ENCODE assay signal across 15 mouse cellular contexts in genomic region chr9:94410042-94410441, GRCm38 (mm10).
DNase-seq lines count a peak whose midpoint lies in the region; ATAC-seq and TF ChIP-seq lines count a peak whose summit lies in the region.
"Had no signal": no experiment of that assay in that cellular context is flagged by ENCODE, and none has a peak within 500 bp of the region (broad histone marks: within the 10 kb centered on the region; RNA-seq: fewer than 3 reads in every experiment).

No protein-coding gene starts in this region.

- H3K36me3 ChIP-seq in forebrain, embryonic 12.5 days (replicated peaks): no peaks in the 10 kb centered on the region
- no peaks in the 10 kb centered on the region for H3K36me3 ChIP-seq in hindbrain, postnatal 0 days (ENCODE audit: insufficient read depth, low read length)
- no peaks in the 10 kb centered on the region for H3K36me3 ChIP-seq in intestine, postnatal 0 days (ENCODE audit: control insufficient read depth, insufficient read depth)
- H3K36me3 ChIP-seq: embryonic facial prominence, embryonic 15.5 days; G1E; limb, embryonic 13.5 days had no signal

- DNase-seq in gastrocnemius, postnatal 10 days: peak; percentile 3
- no peak for DNase-seq in gastrocnemius, adult 18-20 months (ENCODE audit: low spot score)
- peak; percentile 76 for DNase-seq in hindbrain, postnatal 0 days (ENCODE audit: low spot score)
- DNase-seq in retina, adult 2 months (ENCODE audit: low read depth, low spot score): peak; percentile 9
- no peak for DNase-seq in left cerebral cortex, adult 11 months (ENCODE audit: low spot score)
- DNase-seq in heart, postnatal 36 days: no peak
- DNase-seq: gastrocnemius, postnatal 36 days; kidney, postnatal 14 days; lung, postnatal 4 days; thymus, postnatal 25 days had no signal

- peak; percentile 94 for ATAC-seq in forebrain, embryonic 12.5 days (ENCODE audit: low FRiP score)
- peak; percentile 92 for ATAC-seq in hindbrain, postnatal 0 days
- no peak for ATAC-seq in intestine, postnatal 0 days

- H3K4me2 ChIP-seq in forebrain, embryonic 12.5 days: no peak overlapping the region
- H3K4me2 ChIP-seq in hindbrain, postnatal 0 days (ENCODE audit: low read depth, low read length): no peak overlapping the region
- H3K4me2 ChIP-seq in intestine, postnatal 0 days (replicated peaks; ENCODE audit: low read depth): no peak overlapping the region
- H3K4me2 ChIP-seq: embryonic facial prominence, embryonic 15.5 days; limb, embryonic 13.5 days had no signal

- WGBS in forebrain, embryonic 12.5 days: 28% methylated on average over 3 of the region's 3 CpGs
- 19% methylated on average over 3 of the region's 3 CpGs for WGBS in hindbrain, postnatal 0 days
- 49% methylated on average over 3 of the region's 3 CpGs for whole genome bisulfite sequencing in intestine, postnatal 0 days

- H3K4me3 ChIP-seq in forebrain, embryonic 12.5 days (replicated peaks): no peak overlapping the region
- no peak overlapping the region for H3K4me3 ChIP-seq in hindbrain, postnatal 0 days (ENCODE audit: low read length)
- no peak overlapping the region for H3K4me3 ChIP-seq in intestine, postnatal 0 days (ENCODE audit: low read depth, low read length)
- H3K4me3 ChIP-seq: embryonic facial prominence, embryonic 15.5 days; limb, embryonic 13.5 days had no signal

- peaks cover 12% of the 10 kb centered on the region; the same call in 1 of the 2 replicates for H3K4me1 ChIP-seq in forebrain, embryonic 12.5 days
- no peaks in the 10 kb centered on the region for H3K4me1 ChIP-seq in hindbrain, postnatal 0 days (ENCODE audit: insufficient read depth, low read length)
- H3K4me1 ChIP-seq in intestine, postnatal 0 days (replicated peaks; ENCODE audit: control insufficient read depth, insufficient read depth, low read length): no peaks in the 10 kb centered on the region
- H3K4me1 ChIP-seq: embryonic facial prominence, embryonic 15.5 days had no signal

- intact Hi-C loops in heart, postnatal 36 days (cut with DNase I): no loop called here

- no peaks in the 10 kb centered on the region for H3K27me3 ChIP-seq in forebrain, embryonic 12.5 days
- no peaks in the 10 kb centered on the region for H3K27me3 ChIP-seq in hindbrain, postnatal 0 days (ENCODE audit: insufficient read depth, low read length)
- no peaks in the 10 kb centered on the region for H3K27me3 ChIP-seq in intestine, postnatal 0 days (replicated peaks; ENCODE audit: control insufficient read depth, insufficient read depth, low read length)
- H3K27me3 ChIP-seq: embryonic facial prominence, embryonic 15.5 days; limb, embryonic 13.5 days had no signal

- TF ChIP-seq CTCF in hindbrain, postnatal 0 days (IDR thresholded peaks at IDR 0.05; ENCODE audit: low read depth): 0 out of 2 replicates have a peak, but pooled peaks have one; percentile 9
- no peak for TF ChIP-seq CTCF in intestine, postnatal 0 days (IDR thresholded peaks at IDR 0.05; ENCODE audit: low read depth)

- no peak overlapping the region for H3K9ac ChIP-seq in forebrain, embryonic 12.5 days
- H3K9ac ChIP-seq in hindbrain, postnatal 0 days (replicated peaks; ENCODE audit: low read length): no peak overlapping the region
- H3K9ac ChIP-seq in intestine, postnatal 0 days (ENCODE audit: low read depth, low read length): no peak overlapping the region
- H3K9ac ChIP-seq: embryonic facial prominence, embryonic 15.5 days; limb, embryonic 13.5 days had no signal

- H3K9me3 ChIP-seq in forebrain, embryonic 12.5 days: no peaks in the 10 kb centered on the region
- H3K9me3 ChIP-seq in hindbrain, postnatal 0 days (ENCODE audit: low read length): no peaks in the 10 kb centered on the region
- H3K9me3 ChIP-seq in intestine, postnatal 0 days (ENCODE audit: control insufficient read depth): no peaks in the 10 kb centered on the region
- H3K9me3 ChIP-seq: embryonic facial prominence, embryonic 15.5 days; limb, embryonic 13.5 days had no signal

- H3K27ac ChIP-seq in forebrain, embryonic 12.5 days: no peak overlapping the region
- no peak overlapping the region for H3K27ac ChIP-seq in hindbrain, postnatal 0 days
- H3K27ac ChIP-seq in intestine, postnatal 0 days (ENCODE audit: low read depth, low read length): no peak overlapping the region
- H3K27ac ChIP-seq: embryonic facial prominence, embryonic 15.5 days; limb, embryonic 13.5 days had no signal

Comparison
In these comparisons a context has a peak if more than half of its experiments do, and no peak if none do; other contexts are left out.
1. DNase-seq: peak in gastrocnemius, postnatal 10 days (single experiment), hindbrain, postnatal 0 days (single experiment) and retina, adult 2 months (single experiment); none in gastrocnemius, adult 18-20 months (single experiment), left cerebral cortex, adult 11 months (single experiment) and heart, postnatal 36 days (0 of 2).